ENCODE assay signal across 7 mouse cellular contexts in genomic region chr19:12134289-12134688, GRCm38 (mm10). TPM values are rescaled to one million over a fixed set of nuclear protein-coding genes. Genes with fewer than 3 reads are reported as not detected.
DNase-seq lines count a peak whose midpoint lies in the region; ATAC-seq and TF ChIP-seq lines count a peak whose summit lies in the region.

No protein-coding gene starts in this region.

- no peaks in the 10 kb centered on the region for H3K36me3 ChIP-seq in kidney, postnatal 0 days (ENCODE audit: insufficient read depth, low read length)
- H3K36me3 ChIP-seq in kidney, embryonic 16.5 days (ENCODE audit: insufficient read depth, low read length), result no peaks in the 10 kb centered on the region

- no peaks in the 10 kb centered on the region for H3K27me3 ChIP-seq in kidney, postnatal 0 days (ENCODE audit: insufficient read depth, low read length)
- H3K27me3 ChIP-seq in kidney, embryonic 16.5 days (ENCODE audit: insufficient read depth, low read length), result no peaks in the 10 kb centered on the region

- no peak overlapping the region for H3K9ac ChIP-seq in kidney, postnatal 0 days (ENCODE audit: low read depth, low read length)
- H3K9ac ChIP-seq in kidney, embryonic 16.5 days (replicated peaks; ENCODE audit: low read length), result no peak overlapping the region

- H3K4me1 ChIP-seq in kidney, postnatal 0 days (replicated peaks; ENCODE audit: insufficient read depth, low read length), result no peaks in the 10 kb centered on the region
- H3K4me1 ChIP-seq in kidney, embryonic 16.5 days (ENCODE audit: insufficient read depth, low read length), result no peaks in the 10 kb centered on the region

- H3K9me3 ChIP-seq in kidney, postnatal 0 days (replicated peaks; ENCODE audit: low read length), result no peaks in the 10 kb centered on the region
- no peaks in the 10 kb centered on the region for H3K9me3 ChIP-seq in kidney, embryonic 16.5 days (ENCODE audit: low read length)

- TF ChIP-seq CTCF in kidney, postnatal 0 days (IDR thresholded peaks at IDR 0.05; ENCODE audit: low read depth), result peak; percentile 67

- no peak overlapping the region for H3K4me2 ChIP-seq in kidney, postnatal 0 days (ENCODE audit: low read length)
- no peak overlapping the region for H3K4me2 ChIP-seq in kidney, embryonic 16.5 days (replicated peaks; ENCODE audit: low read depth, low read length)

- 34% methylated on average over 2 of the region's 2 CpGs for WGBS in kidney, postnatal 0 days
- 30% methylated on average over 2 of the region's 2 CpGs for WGBS in kidney, embryonic 16.5 days

- no peak overlapping the region for H3K4me3 ChIP-seq in kidney, postnatal 0 days (replicated peaks; ENCODE audit: low read depth, low read length)
- H3K4me3 ChIP-seq in kidney, embryonic 16.5 days (ENCODE audit: low read length), result no peak overlapping the region

- no peak overlapping the region for H3K27ac ChIP-seq in kidney, postnatal 0 days
- H3K27ac ChIP-seq in kidney, embryonic 16.5 days (ENCODE audit: low read length), result no peak overlapping the region

- DNase-seq in kidney, postnatal 0 days (ENCODE audit: low spot score), result peak; percentile 38
- DNase-seq in ES-CJ7 (ENCODE audit: low read depth, low spot score) (peak; percentile 47), adipocyte (ENCODE audit: low spot score) (peak; percentile 62)
- DNase-seq in kidney, postnatal 14 days, result peak; percentile 2
- DNase-seq in right cerebral cortex, postnatal 14 days, result peak; percentile 8
- no peak for DNase-seq in spleen, postnatal 14 days (ENCODE audit: low spot score in 2 of 2)

- no peak for ATAC-seq in kidney, postnatal 0 days (replicated peaks; ENCODE audit: low FRiP score, low read depth)
- no peak for ATAC-seq in kidney, embryonic 16.5 days (ENCODE audit: low FRiP score, low TSS enrichment)

RNA-seq across cellular contexts. Expression of gene Olfr76, which starts 11.3 kb away (rescaled TPM):
- not detected in 2 replicates for polyA plus RNA-seq in kidney, postnatal 0 days (2015; fragmentation: Nextera tagmentation; extraction: Ambion mirVana)
- polyA plus RNA-seq in kidney, embryonic 16.5 days (2015; fragmentation: Nextera tagmentation; extraction: Ambion mirVana), result not detected in 2 replicates

RNA-seq across cellular contexts. Expression of gene Olfr1428, which starts 18.6 kb away (rescaled TPM):
- polyA plus RNA-seq in kidney, postnatal 0 days (2015; fragmentation: Nextera tagmentation; extraction: Ambion mirVana), result not detected in 2 replicates
- polyA plus RNA-seq in kidney, embryonic 16.5 days (2015; fragmentation: Nextera tagmentation; extraction: Ambion mirVana), result not detected in 2 replicates

RNA-seq across cellular contexts. Expression of gene Olfr1427, which starts 31.2 kb away (rescaled TPM):
- polyA plus RNA-seq in kidney, postnatal 0 days (2015; fragmentation: Nextera tagmentation; extraction: Ambion mirVana), result not detected in 2 replicates
- polyA plus RNA-seq in kidney, embryonic 16.5 days (2015; fragmentation: Nextera tagmentation; extraction: Ambion mirVana), result not detected in 2 replicates

RNA-seq across cellular contexts. Expression of gene Olfr1555-ps1, which starts 35.6 kb away (rescaled TPM):
- not detected in 2 replicates for polyA plus RNA-seq in kidney, postnatal 0 days (2015; fragmentation: Nextera tagmentation; extraction: Ambion mirVana)
- not detected in 2 replicates for polyA plus RNA-seq in kidney, embryonic 16.5 days (2015; fragmentation: Nextera tagmentation; extraction: Ambion mirVana)

RNA-seq across cellular contexts. Expression of gene Olfr1426, which starts 42.5 kb away (rescaled TPM):
- not detected in 2 replicates for polyA plus RNA-seq in kidney, postnatal 0 days (2015; fragmentation: Nextera tagmentation; extraction: Ambion mirVana)
- not detected in 2 replicates for polyA plus RNA-seq in kidney, embryonic 16.5 days (2015; fragmentation: Nextera tagmentation; extraction: Ambion mirVana)

Comparison
In these comparisons a context has a peak if more than half of its experiments do, and no peak if none do; other contexts are left out.
1. DNase-seq: peak in kidney, postnatal 0 days (single experiment), ES-CJ7 (single experiment), adipocyte (single experiment), kidney, postnatal 14 days (single experiment) and right cerebral cortex, postnatal 14 days (single experiment); none in spleen, postnatal 14 days (0 of 2).